Mouse (Mus musculus) liver, embryonic 15.5 days (tissue): ENCODE measurements at regions not wholly inside any gene's neighbourhood (a gene's known extent, or its start where the extent isn't known, plus 50 kb on each side); places are given as distances from the start of the nearest gene placed in this dataset.

ENCODE experiments used
- ATAC-seq: fragments of 200-750 bp; cut with Nextera tagmentation; 2 replicates; pipeline ENCODE4 v1.8.0; 2017; ENCODE audit warnings: moderate number of reproducible peaks, mild to moderate bottlenecking, moderate library complexity; ENCODE audit not compliant: insufficient read depth
- H3K27ac ChIP-seq: fragments of 300-500 bp; sonication (generic); replicated peaks from 2 replicates; pipeline ENCODE4 v1.5.1; 2015; ENCODE audit warnings: mild to moderate bottlenecking, inconsistent platforms
- H3K27me3 ChIP-seq: fragments of 300-500 bp; sonication (generic); 2 replicates; pipeline ENCODE4 v1.6.1; 2015; ENCODE audit warnings: mild to moderate bottlenecking, inconsistent platforms
- H3K36me3 ChIP-seq: fragments of 300-500 bp; sonication (generic); replicated peaks from 2 replicates; pipeline ENCODE4 v1.6.1; 2015; ENCODE audit warnings: moderate library complexity, mild to moderate bottlenecking, inconsistent platforms
- H3K4me1 ChIP-seq: fragments of 300-500 bp; sonication (generic); replicated peaks from 2 replicates; pipeline ENCODE4 v1.6.1; 2015; ENCODE audit warnings: inconsistent platforms
- H3K4me2 ChIP-seq: fragments of 300-500 bp; sonication (generic); 2 replicates; pipeline ENCODE4 v1.6.1; 2015; ENCODE audit warnings: moderate library complexity, mild to moderate bottlenecking, inconsistent platforms
- H3K4me3 ChIP-seq: fragments of 300-500 bp; sonication (generic); replicated peaks from 2 replicates; pipeline ENCODE4 v1.5.1; 2015; ENCODE audit warnings: mild to moderate bottlenecking, inconsistent platforms
- H3K9ac ChIP-seq: fragments of 300-500 bp; sonication (generic); 2 replicates; pipeline ENCODE4 v1.6.1; 2015; ENCODE audit warnings: moderate library complexity, mild to moderate bottlenecking, inconsistent platforms
- H3K9me3 ChIP-seq: fragments of 300-500 bp; sonication (generic); replicated peaks from 2 replicates; pipeline ENCODE4 v1.6.1; 2016; ENCODE audit warnings: inconsistent platforms
- WGBS: fragments of 180-500 bp; shearing (Covaris S2); methylation state at CpG from one replicate; pipeline ENCODE4 v1.1.7; 2015; ENCODE audit warnings: mixed read lengths; ENCODE audit not compliant: insufficient replicate concordance; 5-methylcytosine and 5-hydroxymethylcytosine counted together

GRCm38 (mm10) chr8:10711474-10711873 is 296.8 kb downstream of the Irs2 start:
- H3K4me3 ChIP-seq, result no peak overlapping the region
- no peak for ATAC-seq
- no peaks in the 10 kb centered on the region for H3K4me1 ChIP-seq
- H3K27ac ChIP-seq, result no peak overlapping the region
- 34% methylated on average over 7 of the region's 7 CpGs for WGBS
- H3K9ac ChIP-seq, result no peak overlapping the region
- H3K4me2 ChIP-seq, result no peak overlapping the region
- no peaks in the 10 kb centered on the region for H3K9me3 ChIP-seq
- no peaks in the 10 kb centered on the region; the same call in 1 of the 2 replicates for H3K27me3 ChIP-seq
- H3K36me3 ChIP-seq, result no peaks in the 10 kb centered on the region

GRCm38 (mm10) chr8:10708509-10708908 is 299.7 kb downstream of the Irs2 start:
- no peak for ATAC-seq
- H3K4me3 ChIP-seq, result no peak overlapping the region
- no peak overlapping the region for H3K9ac ChIP-seq
- no peaks in the 10 kb centered on the region for H3K36me3 ChIP-seq
- H3K27me3 ChIP-seq, result no peaks in the 10 kb centered on the region
- no peak overlapping the region for H3K4me2 ChIP-seq
- H3K4me1 ChIP-seq, result no peaks in the 10 kb centered on the region
- H3K9me3 ChIP-seq, result no peaks in the 10 kb centered on the region
- WGBS, result 35% methylated on average over 6 of the region's 6 CpGs
- no peak overlapping the region for H3K27ac ChIP-seq

- no peaks in the 10 kb centered on the region for H3K4me1 ChIP-seq
- H3K36me3 ChIP-seq, result no peaks in the 10 kb centered on the region
- no peak overlapping the region for H3K9ac ChIP-seq
- H3K4me3 ChIP-seq, result no peak overlapping the region
- no peaks in the 10 kb centered on the region for H3K27me3 ChIP-seq
- ATAC-seq, result no peak
- no peak overlapping the region for H3K4me2 ChIP-seq
- H3K27ac ChIP-seq, result no peak overlapping the region
- H3K9me3 ChIP-seq, result no peaks in the 10 kb centered on the region
Observed at GRCm38 (mm10) chr8:10707122-10707521, 301.1 kb downstream of the Irs2 start.

- no peaks in the 10 kb centered on the region for H3K9me3 ChIP-seq
- H3K9ac ChIP-seq, result no peak overlapping the region
- no peak overlapping the region for H3K4me2 ChIP-seq
- H3K27ac ChIP-seq, result no peak overlapping the region
- no peaks in the 10 kb centered on the region for H3K27me3 ChIP-seq
- no peaks in the 10 kb centered on the region for H3K36me3 ChIP-seq
- no peaks in the 10 kb centered on the region for H3K4me1 ChIP-seq
- H3K4me3 ChIP-seq, result no peak overlapping the region
- ATAC-seq, result no peak
- WGBS, result 33% methylated on average over 7 of the region's 7 CpGs
Observed at GRCm38 (mm10) chr8:10705909-10706308, 302.3 kb downstream of the Irs2 start.

- Histone ChIP-seq H3K27ac (no peak overlapping the region), H3K9ac (no peak overlapping the region), H3K9me3 (no peaks in the 10 kb centered on the region), H3K27me3 (no peaks in the 10 kb centered on the region), H3K4me3 (no peak overlapping the region), H3K36me3 (no peaks in the 10 kb centered on the region), H3K4me2 (no peak overlapping the region), H3K4me1 (no peaks in the 10 kb centered on the region)
- WGBS, result 66% methylated on average over 7 of the region's 7 CpGs
- ATAC-seq, result no peak
Observed at GRCm38 (mm10) chr8:10702755-10703154, 305.5 kb downstream of the Irs2 start.

GRCm38 (mm10) chr8:10702248-10702647 is 306.0 kb downstream of the Irs2 start:
- H3K4me2 ChIP-seq, result no peak overlapping the region
- WGBS, result 64% methylated on average over 10 of the region's 10 CpGs
- no peaks in the 10 kb centered on the region for H3K9me3 ChIP-seq
- H3K27ac ChIP-seq, result no peak overlapping the region
- no peak overlapping the region for H3K9ac ChIP-seq
- no peaks in the 10 kb centered on the region for H3K27me3 ChIP-seq
- H3K4me3 ChIP-seq, result no peak overlapping the region
- H3K36me3 ChIP-seq, result no peaks in the 10 kb centered on the region
- no peaks in the 10 kb centered on the region for H3K4me1 ChIP-seq
- ATAC-seq, result no peak

- Histone ChIP-seq H3K4me2 (no peak overlapping the region), H3K4me1 (no peaks in the 10 kb centered on the region), H3K9ac (no peak overlapping the region), H3K27ac (no peak overlapping the region), H3K9me3 (no peaks in the 10 kb centered on the region), H3K27me3 (no peaks in the 10 kb centered on the region), H3K36me3 (no peaks in the 10 kb centered on the region), H3K4me3 (no peak overlapping the region)
- no peak for ATAC-seq
- WGBS, result 50% methylated on average over 4 of the region's 4 CpGs
Observed at GRCm38 (mm10) chr8:10701648-10702061, 306.6 kb downstream of the Irs2 start.

- Histone ChIP-seq H3K4me2 (no peak overlapping the region), H3K4me3 (no peak overlapping the region), H3K36me3 (no peaks in the 10 kb centered on the region), H3K9ac (no peak overlapping the region), H3K27me3 (no peaks in the 10 kb centered on the region), H3K9me3 (no peaks in the 10 kb centered on the region), H3K4me1 (no peaks in the 10 kb centered on the region), H3K27ac (no peak overlapping the region)
- no peak for ATAC-seq
- WGBS, result 57% methylated on average over 4 of the region's 4 CpGs
Observed at GRCm38 (mm10) chr8:10701226-10701625, 307.0 kb downstream of the Irs2 start.

GRCm38 (mm10) chr8:10699669-10700068 is 308.6 kb downstream of the Irs2 start:
- H3K9me3 ChIP-seq, result no peaks in the 10 kb centered on the region
- no peak for ATAC-seq
- no peaks in the 10 kb centered on the region for H3K27me3 ChIP-seq
- H3K36me3 ChIP-seq, result no peaks in the 10 kb centered on the region
- no peaks in the 10 kb centered on the region for H3K4me1 ChIP-seq
- H3K27ac ChIP-seq, result no peak overlapping the region
- no peak overlapping the region for H3K4me3 ChIP-seq
- WGBS, result 71% methylated on average over 9 of the region's 9 CpGs
- no peak overlapping the region for H3K9ac ChIP-seq
- no peak overlapping the region for H3K4me2 ChIP-seq

GRCm38 (mm10) chr8:10695181-10695580 is 313.1 kb downstream of the Irs2 start:
- H3K27me3 ChIP-seq, result no peaks in the 10 kb centered on the region
- H3K27ac ChIP-seq, result no peak overlapping the region
- H3K4me1 ChIP-seq, result no peaks in the 10 kb centered on the region
- 62% methylated on average over 6 of the region's 6 CpGs for WGBS
- no peak overlapping the region for H3K4me2 ChIP-seq
- no peak overlapping the region for H3K9ac ChIP-seq
- H3K9me3 ChIP-seq, result no peaks in the 10 kb centered on the region
- H3K4me3 ChIP-seq, result no peak overlapping the region
- H3K36me3 ChIP-seq, result no peaks in the 10 kb centered on the region
- ATAC-seq, result no peak

- 51% methylated on average over 1 of the region's 1 CpGs for WGBS
- no peak for ATAC-seq
- Histone ChIP-seq H3K4me3 (no peak overlapping the region), H3K36me3 (no peaks in the 10 kb centered on the region), H3K27ac (no peak overlapping the region), H3K4me2 (no peak overlapping the region), H3K9me3 (no peaks in the 10 kb centered on the region), H3K4me1 (no peaks in the 10 kb centered on the region), H3K27me3 (no peaks in the 10 kb centered on the region), H3K9ac (no peak overlapping the region)
Observed at GRCm38 (mm10) chr8:10690659-10691058, 317.6 kb downstream of the Irs2 start.

GRCm38 (mm10) chr8:10689881-10690280 is 318.4 kb downstream of the Irs2 start:
- H3K27ac ChIP-seq, result no peak overlapping the region
- no peaks in the 10 kb centered on the region for H3K36me3 ChIP-seq
- no peak for ATAC-seq
- no peaks in the 10 kb centered on the region for H3K9me3 ChIP-seq
- H3K27me3 ChIP-seq, result no peaks in the 10 kb centered on the region
- H3K4me2 ChIP-seq, result no peak overlapping the region
- WGBS, result 63% methylated on average over 12 of the region's 12 CpGs
- H3K9ac ChIP-seq, result no peak overlapping the region
- H3K4me3 ChIP-seq, result no peak overlapping the region
- H3K4me1 ChIP-seq, result no peaks in the 10 kb centered on the region
